Mouse (Mus musculus): ENCODE data around the gene 4930579F01Rik.

GRCm38 (mm10) chr3:138130692-138131091 is 62.9 kb downstream of the 4930579F01Rik start:
- TF ChIP-seq POLR2A (IDR thresholded peaks at IDR 0.05; ENCODE audit: insufficient read depth, low read length) (no peak), CTCF (IDR thresholded peaks at IDR 0.05; ENCODE audit: low read depth, low read length) (no peak)

All from ES-Bruce4 (cell line).